Mouse (Mus musculus) ovary, adult 18-20 months (tissue): ENCODE data around the gene Tmem120a.

Source experiments
- DNase-seq: peaks from one replicate; pipeline ENCODE4 v3.0.0; 2022; ENCODE audit warnings: low spot score, mixed read lengths

The Tmem120a gene

GRCm38 (mm10) chr5:135707855-135708254, 36.4 kb downstream of the Tmem120a start:
- DNase-seq = no peak

- DNase-seq = no peak
Observed at GRCm38 (mm10) chr5:135707039-135707438, 37.2 kb downstream of the Tmem120a start.

- DNase-seq = no peak
Observed at GRCm38 (mm10) chr5:135705383-135705782, 38.9 kb downstream of the Tmem120a start.

- DNase-seq = no peak
Observed at GRCm38 (mm10) chr5:135703431-135703830, 40.8 kb downstream of the Tmem120a start.

- no peak for DNase-seq
Observed at GRCm38 (mm10) chr5:135702682-135703192, 41.5 kb downstream of the Tmem120a start.

- no peak for DNase-seq
Observed at GRCm38 (mm10) chr5:135702190-135702589, 42.1 kb downstream of the Tmem120a start.

GRCm38 (mm10) chr5:135701601-135702000, 42.6 kb downstream of the Tmem120a start:
- no peak for DNase-seq

- no peak for DNase-seq
Observed at GRCm38 (mm10) chr5:135697711-135698111, 46.5 kb downstream of the Tmem120a start.

GRCm38 (mm10) chr5:135695277-135695721, 48.9 kb downstream of the Tmem120a start:
- no peak for DNase-seq

- no peak for DNase-seq
Observed at GRCm38 (mm10) chr5:135693281-135693853, 50.9 kb downstream of the Tmem120a start.

- DNase-seq = no peak
Observed at GRCm38 (mm10) chr5:135691266-135691665, 53.0 kb downstream of the Tmem120a start.

GRCm38 (mm10) chr5:135690401-135690800, 53.8 kb downstream of the Tmem120a start:
- DNase-seq = no peak
